9 mouse cellular contexts compared by ENCODE assay signal in genomic region chr1:74297269-74297668, GRCm38 (mm10). TPM values are rescaled to one million over a fixed set of nuclear protein-coding genes. Genes with fewer than 3 reads are reported as not detected.
DNase-seq lines count a peak whose midpoint lies in the region; ATAC-seq and TF ChIP-seq lines count a peak whose summit lies in the region.
"Had no signal": no experiment of that assay in that cellular context is flagged by ENCODE, and none has a peak within 500 bp of the region (broad histone marks: within the 10 kb centered on the region; RNA-seq: fewer than 3 reads in every experiment).

No protein-coding gene starts in this region.

- H3K4me1 ChIP-seq in erythroblast, embryonic 14.5 days (ENCODE audit: control insufficient read depth): peaks cover 78% of the 10 kb centered on the region
- H3K4me1 ChIP-seq in heart, postnatal 0 days (ENCODE audit: control insufficient read depth, insufficient read depth): peaks cover 77% of the 10 kb centered on the region
- peaks cover 79% of the 10 kb centered on the region for H3K4me1 ChIP-seq in lung, postnatal 0 days (ENCODE audit: insufficient read depth, low read depth, low read length)

- no peak for TF ChIP-seq CTCF in heart, postnatal 0 days (IDR thresholded peaks at IDR 0.05; ENCODE audit: low read depth)
- TF ChIP-seq CTCF in lung, postnatal 0 days (IDR thresholded peaks at IDR 0.05): no peak

- peak overlapping the region; percentile 8 for H3K4me3 ChIP-seq in erythroblast, embryonic 14.5 days (replicated peaks)
- no peak overlapping the region for H3K4me3 ChIP-seq in heart, postnatal 0 days (ENCODE audit: low read depth, low read length)
- no peak overlapping the region for H3K4me3 ChIP-seq in lung, postnatal 0 days (ENCODE audit: low read depth, low read length)

- WGBS in heart, postnatal 0 days: 37% methylated on average over 3 of the region's 3 CpGs
- 75% methylated on average over 1 of the region's 3 CpGs for WGBS in lung, postnatal 0 days

- peak; percentile 83 for DNase-seq in adrenal gland, postnatal 14 days
- no peak for DNase-seq in heart, postnatal 0 days (ENCODE audit: low spot score)
- peak; percentile 87 for DNase-seq in lung, postnatal 0 days (ENCODE audit: low spot score)
- DNase-seq in spleen, postnatal 36 days (ENCODE audit: low spot score in 2 of 2): no peak
- DNase-seq in frontal cortex, postnatal 10 days (ENCODE audit: low spot score in 2 of 2): no peak

- no peak for TF ChIP-seq EP300 in heart, postnatal 0 days (IDR thresholded peaks at IDR 0.05; ENCODE audit: low read depth)
- peak; percentile 70 for TF ChIP-seq EP300 in lung, postnatal 0 days (IDR thresholded peaks at IDR 0.05)

- H3K9ac ChIP-seq in heart, postnatal 0 days (replicated peaks; ENCODE audit: low read depth, low read length): peak overlapping the region; percentile 44; the same call in 1 of the 2 replicates
- H3K9ac ChIP-seq in lung, postnatal 0 days (replicated peaks; ENCODE audit: low read depth): 0 out of 2 replicates have a peak overlapping the region, but pooled peaks have one; percentile 26

- no peaks in the 10 kb centered on the region for H3K9me3 ChIP-seq in erythroblast, embryonic 14.5 days (ENCODE audit: control insufficient read depth, low read length)
- H3K9me3 ChIP-seq in heart, postnatal 0 days (replicated peaks; ENCODE audit: control insufficient read depth, low read length): no peaks in the 10 kb centered on the region
- H3K9me3 ChIP-seq in lung, postnatal 0 days (ENCODE audit: low read length): no peaks in the 10 kb centered on the region

- H3K27me3 ChIP-seq in erythroblast, embryonic 14.5 days (ENCODE audit: control insufficient read depth): no peaks in the 10 kb centered on the region
- H3K27me3 ChIP-seq in heart, postnatal 0 days (ENCODE audit: control insufficient read depth, insufficient read depth, low read length): no peaks in the 10 kb centered on the region
- no peaks in the 10 kb centered on the region for H3K27me3 ChIP-seq in lung, postnatal 0 days (replicated peaks; ENCODE audit: insufficient read depth, low read length)
- H3K27me3 ChIP-seq: CH12.LX had no signal

- peak overlapping the region; percentile 65 for H3K4me2 ChIP-seq in heart, postnatal 0 days (ENCODE audit: low read depth, low read length)
- H3K4me2 ChIP-seq in lung, postnatal 0 days (replicated peaks; ENCODE audit: low read depth, low read length): peak overlapping the region; percentile 59; the same call in 1 of the 2 replicates

- peaks cover 55% of the 10 kb centered on the region for H3K36me3 ChIP-seq in erythroblast, embryonic 14.5 days (ENCODE audit: control insufficient read depth)
- H3K36me3 ChIP-seq in heart, postnatal 0 days (replicated peaks; ENCODE audit: control insufficient read depth, insufficient read depth, low read length): peaks cover 15% of the 10 kb centered on the region
- H3K36me3 ChIP-seq in lung, postnatal 0 days (ENCODE audit: insufficient read depth, low read length): peaks cover 16% of the 10 kb centered on the region; the same call in 1 of the 2 replicates

- ATAC-seq in erythroblast, adult 5-6 weeks (replicated peaks; ENCODE audit: low FRiP score, poor library complexity, severe bottlenecking): no peak
- no peak for ATAC-seq in heart, postnatal 0 days (ENCODE audit: insufficient read depth, low read depth)
- ATAC-seq in lung, postnatal 0 days: peak; percentile 22
- ATAC-seq in monocyte, adult 5-6 weeks (replicated peaks; ENCODE audit: insufficient number of reproducible peaks, low FRiP score, low TSS enrichment, poor library complexity, severe bottlenecking): no peak

- H3K27ac ChIP-seq in heart, postnatal 0 days (ENCODE audit: low read depth): peak overlapping the region; percentile 98
- H3K27ac ChIP-seq in lung, postnatal 0 days (ENCODE audit: low read length): peak overlapping the region; percentile 99

RNA-seq across cellular contexts. Expression of gene Tmbim1, which starts 8.2 kb away (rescaled TPM):
- polyA plus RNA-seq in erythroblast, embryonic 14.5 days (2012): 2.7 and 3.3 TPM in 2 replicates
- total RNA-seq in erythroblast, adult 5-6 weeks (2015; ENCODE audit: low replicate concordance): 2.1 and 4.2 TPM in 2 replicates
- 1.9 and 2.6 TPM in 2 replicates for total RNA-seq in erythroblast, adult 5-6 weeks (2017; ENCODE audit: low replicate concordance)
- 66.7 and 82.3 TPM in 2 replicates for total RNA-seq in adrenal gland, postnatal 14 days (2021)
- 55.7 and 100 TPM in 2 replicates for total RNA-seq in heart, postnatal 0 days (2014; rRNA removed; ENCODE audit: low replicate concordance)
- 41.6 and 44.9 TPM in 2 replicates for polyA plus RNA-seq in heart, postnatal 0 days (2015; fragmentation: Nextera tagmentation; extraction: Ambion mirVana)
- polyA plus RNA-seq in lung, postnatal 0 days (2015; fragmentation: Nextera tagmentation; extraction: Ambion mirVana): 148 and 149 TPM in 2 replicates
- total RNA-seq in monocyte, adult 5-6 weeks (2017): 15.8 to 20.8 TPM (median 19.0 TPM) in 3 replicates

RNA-seq across cellular contexts. Expression of gene Pnkd, which starts 12.5 kb away (rescaled TPM):
- 10.0 and 10.9 TPM in 2 replicates for polyA plus RNA-seq in erythroblast, embryonic 14.5 days (2012)
- 7.1 and 17.7 TPM in 2 replicates for total RNA-seq in erythroblast, adult 5-6 weeks (2015; ENCODE audit: low replicate concordance)
- total RNA-seq in erythroblast, adult 5-6 weeks (2017; ENCODE audit: low replicate concordance): 2.4 TPM in 1 of 2 replicates, not detected in the other
- 111 and 115 TPM in 2 replicates for total RNA-seq in adrenal gland, postnatal 14 days (2021)
- total RNA-seq in heart, postnatal 0 days (2014; rRNA removed; ENCODE audit: low replicate concordance): 221 and 310 TPM in 2 replicates
- 345 and 362 TPM in 2 replicates for polyA plus RNA-seq in heart, postnatal 0 days (2015; fragmentation: Nextera tagmentation; extraction: Ambion mirVana)
- 88.7 and 91.4 TPM in 2 replicates for polyA plus RNA-seq in lung, postnatal 0 days (2015; fragmentation: Nextera tagmentation; extraction: Ambion mirVana)
- total RNA-seq in monocyte, adult 5-6 weeks (2017): 14.7 to 18.6 TPM (median 17.1 TPM) in 3 replicates

RNA-seq across cellular contexts. Expression of gene Aamp, which starts 12.7 kb away (rescaled TPM):
- polyA plus RNA-seq in erythroblast, embryonic 14.5 days (2012): 12.2 and 15.5 TPM in 2 replicates
- total RNA-seq in erythroblast, adult 5-6 weeks (2015; ENCODE audit: low replicate concordance): 4.6 and 10.4 TPM in 2 replicates
- 15.3 and 27.6 TPM in 2 replicates for total RNA-seq in erythroblast, adult 5-6 weeks (2017; ENCODE audit: low replicate concordance)
- total RNA-seq in adrenal gland, postnatal 14 days (2021): 155 and 165 TPM in 2 replicates
- 125 and 146 TPM in 2 replicates for total RNA-seq in heart, postnatal 0 days (2014; rRNA removed; ENCODE audit: low replicate concordance)
- polyA plus RNA-seq in heart, postnatal 0 days (2015; fragmentation: Nextera tagmentation; extraction: Ambion mirVana): 162 and 165 TPM in 2 replicates
- polyA plus RNA-seq in lung, postnatal 0 days (2015; fragmentation: Nextera tagmentation; extraction: Ambion mirVana): 213 and 214 TPM in 2 replicates
- 105 to 159 TPM (median 131 TPM) in 3 replicates for total RNA-seq in monocyte, adult 5-6 weeks (2017)

RNA-seq across cellular contexts. Expression of gene Gpbar1, which starts 18.9 kb away (rescaled TPM):
- polyA plus RNA-seq in erythroblast, embryonic 14.5 days (2012): not detected in 2 replicates
- total RNA-seq in erythroblast, adult 5-6 weeks (2015; ENCODE audit: low replicate concordance): not detected in 2 replicates
- total RNA-seq in erythroblast, adult 5-6 weeks (2017; ENCODE audit: low replicate concordance): not detected in 2 replicates
- total RNA-seq in adrenal gland, postnatal 14 days (2021): not detected in 2 replicates
- 0.27 TPM in 1 of 2 replicates, not detected in the other for total RNA-seq in heart, postnatal 0 days (2014; rRNA removed; ENCODE audit: low replicate concordance)
- 0.22 and 0.33 TPM in 2 replicates for polyA plus RNA-seq in heart, postnatal 0 days (2015; fragmentation: Nextera tagmentation; extraction: Ambion mirVana)
- 0.18 and 0.30 TPM in 2 replicates for polyA plus RNA-seq in lung, postnatal 0 days (2015; fragmentation: Nextera tagmentation; extraction: Ambion mirVana)
- not detected in 3 replicates for total RNA-seq in monocyte, adult 5-6 weeks (2017)
- total RNA-seq: CH12.LX had no signal

Comparison
In these comparisons a context has a peak if more than half of its experiments do, and no peak if none do; other contexts are left out.
1. DNase-seq: peak in adrenal gland, postnatal 14 days (single experiment) and lung, postnatal 0 days (single experiment); none in heart, postnatal 0 days (single experiment), spleen, postnatal 36 days (0 of 2) and frontal cortex, postnatal 10 days (0 of 2).